Mouse (Mus musculus): ENCODE measurements at regions not wholly inside any gene's neighbourhood (a gene's known extent, or its start where the extent isn't known, plus 50 kb on each side); places are given as distances from the start of the nearest gene placed in this dataset.

DNA sequence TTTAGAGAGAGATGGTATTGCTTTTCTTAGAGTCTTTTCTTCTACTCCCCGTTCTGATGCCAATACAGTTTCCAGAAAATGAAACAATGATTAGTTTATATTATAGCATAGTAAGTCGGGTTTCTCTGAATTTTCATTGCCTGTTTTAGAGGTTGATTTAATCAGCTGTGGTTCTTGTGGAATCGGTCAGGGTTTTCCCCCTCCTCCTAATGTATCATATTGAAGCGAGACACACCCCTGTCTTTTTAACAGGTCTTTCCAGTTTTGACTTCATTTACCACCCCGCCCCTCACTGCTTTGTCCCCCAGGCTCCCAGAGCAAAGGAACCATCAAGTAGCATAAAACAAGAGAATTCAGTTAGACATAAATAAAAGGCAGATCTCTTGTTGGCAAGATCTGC, 315.1 kb upstream of the Adgrl2 start:
- Histone ChIP-seq H3K9me3 (ENCODE audit: control insufficient read depth, low read length) (no peaks in the 10 kb centered on the region), H3K36me3 (ENCODE audit: control insufficient read depth, insufficient read depth, low read length) (no peaks in the 10 kb centered on the region), H3K9ac (ENCODE audit: low read depth, low read length) (no peak overlapping the region), H3K4me1 (replicated peaks; ENCODE audit: control insufficient read depth, insufficient read depth, low read length) (no peaks in the 10 kb centered on the region), H3K4me3 (ENCODE audit: low read depth, low read length) (no peak overlapping the region), H3K27me3 (replicated peaks; ENCODE audit: control insufficient read depth, insufficient read depth, low read length) (no peaks in the 10 kb centered on the region), H3K27ac (ENCODE audit: low read depth, low read length) (no peak overlapping the region), H3K4me2 (no peak overlapping the region)
- ATAC-seq (replicated peaks; ENCODE audit: low FRiP score) (no peak), DNase-seq (ENCODE audit: low spot score) (no peak)
- 75% methylated on average over 5 of the region's 5 CpGs for WGBS

DNA sequence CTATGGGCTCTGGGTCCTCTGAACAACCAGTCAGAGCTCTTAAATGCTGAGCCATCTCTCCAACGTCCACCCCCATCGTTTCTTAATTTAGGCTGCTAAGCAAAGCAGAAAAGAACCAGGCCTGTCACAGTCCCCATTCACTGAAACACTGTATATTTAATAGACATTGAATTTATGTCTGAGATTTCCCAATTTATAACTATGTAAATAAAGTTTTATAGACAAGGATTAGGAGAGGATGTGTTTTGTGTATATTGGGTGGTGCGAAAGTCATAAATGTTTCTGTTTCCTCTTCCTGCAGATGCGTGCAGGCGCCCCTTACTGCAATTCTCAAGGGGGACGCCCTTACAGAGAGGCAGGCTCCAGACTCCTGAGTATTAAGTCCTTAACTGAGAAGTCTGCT, 314.7 kb upstream of the Adgrl2 start:
- Histone ChIP-seq H3K27ac (ENCODE audit: low read depth, low read length) (no peak overlapping the region), H3K9ac (ENCODE audit: low read depth, low read length) (no peak overlapping the region), H3K36me3 (ENCODE audit: control insufficient read depth, insufficient read depth, low read length) (no peaks in the 10 kb centered on the region), H3K4me1 (replicated peaks; ENCODE audit: control insufficient read depth, insufficient read depth, low read length) (no peaks in the 10 kb centered on the region), H3K27me3 (replicated peaks; ENCODE audit: control insufficient read depth, insufficient read depth, low read length) (no peaks in the 10 kb centered on the region), H3K9me3 (ENCODE audit: control insufficient read depth, low read length) (no peaks in the 10 kb centered on the region), H3K4me3 (ENCODE audit: low read depth, low read length) (no peak overlapping the region), H3K4me2 (no peak overlapping the region)
- DNase-seq (ENCODE audit: low spot score): no peak
- ATAC-seq (replicated peaks; ENCODE audit: low FRiP score): no peak
- WGBS: 77% methylated on average over 6 of the region's 6 CpGs

DNA sequence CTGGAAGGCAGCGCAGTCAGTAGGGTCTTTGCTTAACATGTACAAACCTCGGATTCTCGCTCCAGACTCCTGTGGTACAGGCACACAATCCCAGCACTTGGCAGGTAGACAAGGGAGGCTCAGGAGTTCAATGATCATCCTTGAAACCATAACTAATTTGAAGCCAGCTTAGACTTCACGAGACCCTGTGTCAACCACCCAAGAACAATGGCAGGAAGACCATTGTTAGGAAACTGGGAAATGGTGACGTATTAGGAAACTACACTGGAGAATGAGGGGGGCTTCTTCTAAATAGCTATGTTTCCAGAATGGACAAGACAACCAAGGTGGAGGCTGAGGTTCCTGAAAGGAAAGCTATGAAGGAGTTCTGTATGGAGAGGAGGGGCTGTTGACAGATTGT, 313.1 kb upstream of the Adgrl2 start:
- H3K4me1 ChIP-seq (replicated peaks; ENCODE audit: control insufficient read depth, insufficient read depth, low read length): no peaks in the 10 kb centered on the region
- ATAC-seq (replicated peaks; ENCODE audit: low FRiP score): no peak
- no peak overlapping the region for H3K4me2 ChIP-seq
- H3K36me3 ChIP-seq (ENCODE audit: control insufficient read depth, insufficient read depth, low read length): no peaks in the 10 kb centered on the region
- H3K4me3 ChIP-seq (ENCODE audit: low read depth, low read length): no peak overlapping the region
- no peak overlapping the region for H3K9ac ChIP-seq (ENCODE audit: low read depth, low read length)
- no peaks in the 10 kb centered on the region for H3K9me3 ChIP-seq (ENCODE audit: control insufficient read depth, low read length)
- no peak for DNase-seq (ENCODE audit: low spot score)
- no peak overlapping the region for H3K27ac ChIP-seq (ENCODE audit: low read depth, low read length)
- H3K27me3 ChIP-seq (replicated peaks; ENCODE audit: control insufficient read depth, insufficient read depth, low read length): no peaks in the 10 kb centered on the region
- WGBS: 86% methylated on average over 5 of the region's 5 CpGs

DNA sequence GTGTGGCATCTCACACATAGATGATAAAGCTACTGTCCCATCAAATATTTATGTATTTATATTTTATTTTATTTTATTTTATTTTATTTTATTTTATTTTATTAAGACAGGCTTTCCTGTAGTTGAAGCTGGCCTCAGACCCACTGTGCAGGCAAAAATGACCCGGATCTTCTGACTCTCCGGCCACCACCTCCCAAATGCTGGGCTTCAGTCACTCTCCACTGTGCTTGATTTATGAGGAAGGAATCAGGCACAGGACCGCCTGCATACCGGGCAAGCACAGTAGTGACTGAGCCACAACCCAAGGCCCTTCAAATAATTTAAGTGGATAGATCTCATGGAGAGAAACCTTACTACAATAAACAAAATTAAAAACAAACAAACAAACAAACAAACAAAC, 309.6 kb upstream of the Adgrl2 start:
- Histone ChIP-seq H3K4me3 (ENCODE audit: low read depth, low read length) (no peak overlapping the region), H3K4me1 (replicated peaks; ENCODE audit: control insufficient read depth, insufficient read depth, low read length) (no peaks in the 10 kb centered on the region), H3K9me3 (ENCODE audit: control insufficient read depth, low read length) (no peaks in the 10 kb centered on the region), H3K9ac (ENCODE audit: low read depth, low read length) (no peak overlapping the region), H3K27ac (ENCODE audit: low read depth, low read length) (no peak overlapping the region), H3K27me3 (replicated peaks; ENCODE audit: control insufficient read depth, insufficient read depth, low read length) (no peaks in the 10 kb centered on the region), H3K4me2 (no peak overlapping the region), H3K36me3 (ENCODE audit: control insufficient read depth, insufficient read depth, low read length) (no peaks in the 10 kb centered on the region)
- 63% methylated on average over 4 of the region's 4 CpGs for WGBS
- DNase-seq (ENCODE audit: low spot score) (no peak), ATAC-seq (replicated peaks; ENCODE audit: low FRiP score) (no peak)

DNA sequence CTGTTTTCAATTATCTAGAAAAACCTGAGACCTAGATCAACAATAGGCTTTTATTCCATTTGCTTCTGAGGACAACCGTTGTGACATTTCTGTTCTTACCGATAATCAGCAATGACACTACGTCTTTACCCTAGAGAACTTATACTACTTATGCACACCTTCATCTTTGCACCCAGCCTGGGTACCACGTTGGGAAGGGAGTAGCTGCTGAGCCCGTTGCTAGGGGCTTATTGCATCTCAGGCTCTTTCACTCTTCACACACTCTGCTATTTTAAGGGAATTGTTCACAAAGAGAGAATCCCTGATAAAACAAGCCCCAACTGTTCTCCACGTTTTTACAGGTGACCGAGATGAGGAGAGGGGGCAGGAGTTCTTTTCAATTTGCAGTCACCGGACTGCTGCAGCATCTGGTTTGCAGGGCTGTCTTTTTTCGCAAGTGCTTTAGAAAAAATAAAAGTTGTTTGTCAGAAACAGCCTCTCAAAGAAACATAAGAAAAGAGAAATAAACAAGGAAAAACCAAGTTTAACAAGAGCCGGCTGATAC, 306.1 kb upstream of the Adgrl2 start:
- no peak for ATAC-seq (replicated peaks; ENCODE audit: low FRiP score)
- WGBS: 83% methylated on average over 10 of the region's 10 CpGs

DNA sequence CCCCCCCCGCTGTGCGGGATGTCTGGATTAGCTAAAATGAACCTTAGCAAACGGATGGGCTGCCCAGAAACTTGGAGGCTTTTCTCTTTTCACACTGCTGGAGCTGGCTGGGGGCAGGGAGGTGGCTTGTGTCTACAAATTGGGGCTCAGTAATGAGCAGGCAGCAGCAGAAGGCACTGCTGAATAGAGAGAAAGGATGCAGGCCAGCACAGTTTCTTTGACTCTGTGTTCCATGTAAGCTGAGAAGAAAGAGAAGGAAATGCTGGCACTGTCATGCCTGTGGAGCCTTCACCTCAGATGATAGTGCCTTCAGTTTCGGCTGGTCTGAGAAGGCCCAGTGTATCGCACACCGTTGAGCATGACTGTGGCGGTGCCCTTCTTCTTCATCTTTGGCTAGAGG, 305.6 kb upstream of the Adgrl2 start:
- 84% methylated on average over 5 of the region's 7 CpGs for WGBS

More for the DNA sequence above, 306.1 kb upstream of the Adgrl2 start:
- Histone ChIP-seq H3K4me2 (no peak overlapping the region), H3K9me3 (ENCODE audit: control insufficient read depth, low read length) (no peaks in the 10 kb centered on the region), H3K27ac (ENCODE audit: low read depth, low read length) (no peak overlapping the region), H3K27me3 (replicated peaks; ENCODE audit: control insufficient read depth, insufficient read depth, low read length) (no peaks in the 10 kb centered on the region), H3K4me3 (ENCODE audit: low read depth, low read length) (no peak overlapping the region), H3K9ac (ENCODE audit: low read depth, low read length) (no peak overlapping the region), H3K36me3 (ENCODE audit: control insufficient read depth, insufficient read depth, low read length) (no peaks in the 10 kb centered on the region), H3K4me1 (replicated peaks; ENCODE audit: control insufficient read depth, insufficient read depth, low read length) (no peaks in the 10 kb centered on the region)
- DNase-seq (ENCODE audit: low spot score): no peak

DNA sequence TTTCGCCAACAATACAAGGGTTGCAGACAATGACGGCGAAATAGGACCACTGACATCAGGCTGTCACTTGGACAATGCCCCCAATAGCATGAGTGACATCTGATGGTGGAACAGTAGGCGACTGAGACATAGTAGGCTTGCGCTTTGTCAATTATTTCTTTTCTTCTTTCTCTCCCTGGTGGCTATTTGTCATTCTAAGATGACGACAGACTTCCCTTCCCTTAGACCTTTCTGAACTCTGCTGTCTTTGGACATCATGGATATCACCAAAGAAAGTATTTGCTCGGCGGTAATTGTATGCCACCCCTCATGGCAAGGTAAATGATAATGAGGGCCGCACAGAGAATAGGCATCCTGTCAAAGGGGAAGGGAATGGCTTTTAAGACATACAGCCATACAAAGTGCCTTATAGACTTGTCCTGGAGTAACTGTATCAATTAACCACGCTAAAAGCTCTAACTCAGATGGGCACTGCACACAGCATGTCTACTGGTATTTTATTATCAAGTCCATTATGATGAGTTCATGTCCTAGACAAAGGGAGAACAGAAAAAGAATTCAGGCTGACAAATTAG, 305.0 kb upstream of the Adgrl2 start:
- H3K9ac ChIP-seq (ENCODE audit: low read depth, low read length): no peak overlapping the region
- no peak overlapping the region for H3K27ac ChIP-seq (ENCODE audit: low read depth, low read length)
- 87% methylated on average over 10 of the region's 10 CpGs for WGBS
- no peak for DNase-seq (ENCODE audit: low spot score)
- no peaks in the 10 kb centered on the region for H3K4me1 ChIP-seq (replicated peaks; ENCODE audit: control insufficient read depth, insufficient read depth, low read length)
- H3K4me3 ChIP-seq (ENCODE audit: low read depth, low read length): no peak overlapping the region
- no peaks in the 10 kb centered on the region for H3K9me3 ChIP-seq (ENCODE audit: control insufficient read depth, low read length)
- no peaks in the 10 kb centered on the region for H3K27me3 ChIP-seq (replicated peaks; ENCODE audit: control insufficient read depth, insufficient read depth, low read length)
- ATAC-seq (replicated peaks; ENCODE audit: low FRiP score): no peak
- no peaks in the 10 kb centered on the region for H3K36me3 ChIP-seq (ENCODE audit: control insufficient read depth, insufficient read depth, low read length)
- no peak overlapping the region for H3K4me2 ChIP-seq

More for the DNA sequence above, 305.6 kb upstream of the Adgrl2 start:
- Histone ChIP-seq H3K9ac (ENCODE audit: low read depth, low read length) (no peak overlapping the region), H3K27ac (ENCODE audit: low read depth, low read length) (no peak overlapping the region), H3K9me3 (ENCODE audit: control insufficient read depth, low read length) (no peaks in the 10 kb centered on the region), H3K4me3 (ENCODE audit: low read depth, low read length) (no peak overlapping the region), H3K4me1 (replicated peaks; ENCODE audit: control insufficient read depth, insufficient read depth, low read length) (no peaks in the 10 kb centered on the region), H3K27me3 (replicated peaks; ENCODE audit: control insufficient read depth, insufficient read depth, low read length) (no peaks in the 10 kb centered on the region), H3K4me2 (no peak overlapping the region), H3K36me3 (ENCODE audit: control insufficient read depth, insufficient read depth, low read length) (no peaks in the 10 kb centered on the region)
- ATAC-seq (replicated peaks; ENCODE audit: low FRiP score) (no peak), DNase-seq (ENCODE audit: low spot score) (no peak)

DNA sequence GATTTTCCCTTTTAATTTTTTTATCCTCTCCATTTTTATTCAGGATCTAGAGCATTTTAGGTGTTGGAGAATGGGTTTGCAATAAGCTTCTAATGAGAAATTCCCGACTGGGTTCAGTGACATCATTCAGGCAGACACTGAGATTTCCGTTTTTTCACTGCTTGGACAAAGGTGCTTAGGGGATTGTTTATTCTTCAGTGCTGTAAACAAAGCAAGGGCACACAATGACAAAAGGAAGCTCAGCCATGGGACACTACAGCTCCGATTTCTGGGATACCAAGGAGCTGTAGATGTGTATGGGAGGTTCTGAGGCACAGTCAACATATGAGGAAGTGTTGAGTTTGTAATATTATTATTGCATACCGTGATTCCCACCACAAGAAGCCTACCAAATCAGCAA, 304.1 kb upstream of the Adgrl2 start:
- Histone ChIP-seq H3K27me3 (replicated peaks; ENCODE audit: control insufficient read depth, insufficient read depth, low read length) (no peaks in the 10 kb centered on the region), H3K27ac (ENCODE audit: low read depth, low read length) (no peak overlapping the region), H3K4me1 (replicated peaks; ENCODE audit: control insufficient read depth, insufficient read depth, low read length) (no peaks in the 10 kb centered on the region), H3K4me2 (no peak overlapping the region), H3K9me3 (ENCODE audit: control insufficient read depth, low read length) (no peaks in the 10 kb centered on the region), H3K4me3 (ENCODE audit: low read depth, low read length) (no peak overlapping the region), H3K9ac (ENCODE audit: low read depth, low read length) (no peak overlapping the region), H3K36me3 (ENCODE audit: control insufficient read depth, insufficient read depth, low read length) (no peaks in the 10 kb centered on the region)
- DNase-seq (ENCODE audit: low spot score) (no peak), ATAC-seq (replicated peaks; ENCODE audit: low FRiP score) (no peak)
- 66% methylated on average over 4 of the region's 4 CpGs for WGBS

DNA sequence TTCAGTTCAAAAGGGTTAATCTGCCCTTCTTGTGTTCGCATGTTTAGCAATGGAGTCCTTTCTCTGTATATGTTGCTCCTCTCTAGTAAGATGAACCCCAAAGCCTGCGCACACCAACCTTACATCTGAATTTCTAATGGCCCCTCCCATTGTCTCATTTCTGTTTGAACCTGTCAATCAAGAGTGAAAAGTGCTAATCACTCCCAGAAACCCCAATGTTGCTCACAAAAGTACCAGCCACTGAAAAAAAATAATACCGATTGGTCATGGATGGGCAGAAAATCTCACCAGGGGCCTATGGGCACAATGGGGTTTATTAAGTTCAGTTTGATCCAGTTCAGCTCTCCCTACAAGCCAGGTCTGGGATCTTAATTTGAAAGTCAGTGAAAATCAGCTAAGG, 302.1 kb upstream of the Adgrl2 start:
- Histone ChIP-seq H3K36me3 (ENCODE audit: control insufficient read depth, insufficient read depth, low read length) (no peaks in the 10 kb centered on the region), H3K4me1 (replicated peaks; ENCODE audit: control insufficient read depth, insufficient read depth, low read length) (no peaks in the 10 kb centered on the region), H3K9me3 (ENCODE audit: control insufficient read depth, low read length) (no peaks in the 10 kb centered on the region), H3K4me2 (no peak overlapping the region), H3K4me3 (ENCODE audit: low read depth, low read length) (no peak overlapping the region), H3K27me3 (replicated peaks; ENCODE audit: control insufficient read depth, insufficient read depth, low read length) (no peaks in the 10 kb centered on the region), H3K9ac (ENCODE audit: low read depth, low read length) (no peak overlapping the region), H3K27ac (ENCODE audit: low read depth, low read length) (no peak overlapping the region)
- DNase-seq (ENCODE audit: low spot score) (no peak), ATAC-seq (replicated peaks; ENCODE audit: low FRiP score) (no peak)
- 96% methylated on average over 3 of the region's 3 CpGs for WGBS
